Mouse (Mus musculus) MEL (cell line): Measurements from ENCODE around the gene Syt6.

Experiments used
- MAX ChIP-seq: IDR thresholded peaks from 2 replicates; pipeline ENCODE4 v1.6.1; 2011; ENCODE audit warnings: low read length, improper control_type of control experiment
- NELFE ChIP-seq: IDR thresholded peaks from 2 replicates; pipeline ENCODE4 v1.6.1; 2011; ENCODE audit warnings: low read depth, low read length, improper control_type of control experiment
- POLR2A ChIP-seq, 2 experiments: IDR thresholded peaks; 2 replicates each; pipeline ENCODE4 v1.6.1; 2011 to 2012; ENCODE audit warnings: low read length in 2 of 2, mild to moderate bottlenecking in 2 of 2, control low read depth in 1 of 2, improper control_type of control experiment in 1 of 2, low read depth in 1 of 2, moderate library complexity in 1 of 2; ENCODE audit not compliant: control insufficient read depth in 1 of 2, insufficient read depth in 1 of 2, poor library complexity in 1 of 2
- POLR2AphosphoS5 ChIP-seq: IDR thresholded peaks from 2 replicates; pipeline ENCODE4 v1.6.1; 2012; ENCODE audit warnings: low read depth, borderline replicate concordance, mild to moderate bottlenecking, inconsistent platforms, low read length, moderate library complexity, mixed read lengths
- TBP ChIP-seq: IDR thresholded peaks from 2 replicates; pipeline ENCODE4 v1.8.0; 2011; ENCODE audit warnings: low read depth, low read length, improper control_type of control experiment
- TCF12 ChIP-seq: IDR thresholded peaks from 2 replicates; pipeline ENCODE4 v1.6.1; 2014; ENCODE audit warnings: low read depth, mild to moderate bottlenecking, inconsistent platforms, low read length, improper control_type of control experiment, moderate library complexity
- ZC3H11A ChIP-seq: IDR thresholded peaks from 2 replicates; pipeline ENCODE4 v1.6.1; 2012; ENCODE audit warnings: low read depth, mild to moderate bottlenecking, inconsistent platforms, low read length, improper control_type of control experiment
- ZKSCAN1 ChIP-seq: IDR thresholded peaks from 2 replicates; pipeline ENCODE4 v1.6.1; 2012; ENCODE audit warnings: low read depth, mild to moderate bottlenecking, inconsistent platforms, low read length, improper control_type of control experiment, moderate library complexity

DNA sequence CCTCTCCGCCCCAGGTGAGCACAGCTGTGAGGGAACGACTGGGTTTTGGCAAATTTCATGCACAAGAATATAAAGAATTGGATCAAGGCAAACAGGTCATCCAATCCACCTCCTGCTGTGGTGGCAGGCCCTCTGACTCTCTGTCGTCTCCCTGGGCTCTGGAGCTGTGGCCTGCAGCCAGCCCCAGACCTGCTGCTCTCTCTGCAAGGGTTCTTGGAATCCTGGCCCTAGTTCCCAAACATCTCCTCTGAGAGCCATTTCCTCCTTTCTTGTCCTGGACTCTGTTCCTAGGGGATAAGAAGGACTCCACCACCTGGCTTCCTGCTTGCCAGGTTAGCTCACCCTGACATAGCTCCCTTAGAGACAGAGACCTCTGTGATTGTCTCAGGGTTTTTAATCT, 7.8 kb upstream of the Syt6 start:
- TF ChIP-seq TBP (no peak), POLR2A (IDR thresholded peaks at IDR 0.05; ENCODE audit: control insufficient read depth in 1 of 2, insufficient read depth in 1 of 2, low read depth in 1 of 2, low read length in 2 of 2, poor library complexity in 1 of 2) (no peak), ZKSCAN1 (no peak), POLR2AphosphoS5 (no peak), NELFE (no peak), MAX (no peak), ZC3H11A (no peak), TCF12 (no peak)
